Mouse (Mus musculus) midbrain, embryonic 10.5 days (tissue): ENCODE data around the gene Asb5. TPM values are rescaled to one million over a fixed set of nuclear protein-coding genes. Genes with fewer than 3 reads are reported as not detected.

Experiments used
- DNase-seq: peaks from one replicate; pipeline ENCODE4 v3.0.0-alpha.2; 2017; ENCODE audit warnings: low spot score
- H3K27ac ChIP-seq: fragments of 300-500 bp; sonication (generic); replicated peaks from 2 replicates; pipeline ENCODE4 v1.5.1; 2016; ENCODE audit warnings: mild to moderate bottlenecking
- H3K27me3 ChIP-seq: fragments of 300-500 bp; sonication (generic); 2 replicates; pipeline ENCODE4 v1.6.1; 2016; ENCODE audit warnings: low read depth, mild to moderate bottlenecking; ENCODE audit not compliant: poor library complexity, severe bottlenecking
- H3K36me3 ChIP-seq: fragments of 300-500 bp; sonication (generic); 2 replicates; pipeline ENCODE4 v1.6.1; 2016; ENCODE audit warnings: mild to moderate bottlenecking, moderate library complexity
- H3K4me1 ChIP-seq: fragments of 300-500 bp; sonication (generic); 2 replicates; pipeline ENCODE4 v1.6.1; 2016
- H3K4me3 ChIP-seq: fragments of 300-500 bp; sonication (generic); 2 replicates; pipeline ENCODE4 v1.5.1; 2016; ENCODE audit warnings: mild to moderate bottlenecking, moderate library complexity
- H3K9me3 ChIP-seq: fragments of 300-500 bp; sonication (generic); replicated peaks from 2 replicates; pipeline ENCODE4 v1.6.1; 2016; ENCODE audit warnings: mild to moderate bottlenecking
- WGBS: fragments of 180-500 bp; shearing (Covaris S2); methylation state at CpG from one replicate; pipeline ENCODE4 v1.1.7; 2016; 5-methylcytosine and 5-hydroxymethylcytosine counted together
- polyA plus RNA-seq: library from polyadenylated mRNA; unstranded; fragments of >200 nt; fragmentation: Nextera tagmentation; extraction: Ambion mirVana; gene quantifications from 2 replicates; pipeline ENCODE4 v1.2.1, GENCODE M21; 2016

The Asb5 gene
- polyA plus RNA-seq, result 3.7 and 7.1 TPM in 2 replicates

DNA sequence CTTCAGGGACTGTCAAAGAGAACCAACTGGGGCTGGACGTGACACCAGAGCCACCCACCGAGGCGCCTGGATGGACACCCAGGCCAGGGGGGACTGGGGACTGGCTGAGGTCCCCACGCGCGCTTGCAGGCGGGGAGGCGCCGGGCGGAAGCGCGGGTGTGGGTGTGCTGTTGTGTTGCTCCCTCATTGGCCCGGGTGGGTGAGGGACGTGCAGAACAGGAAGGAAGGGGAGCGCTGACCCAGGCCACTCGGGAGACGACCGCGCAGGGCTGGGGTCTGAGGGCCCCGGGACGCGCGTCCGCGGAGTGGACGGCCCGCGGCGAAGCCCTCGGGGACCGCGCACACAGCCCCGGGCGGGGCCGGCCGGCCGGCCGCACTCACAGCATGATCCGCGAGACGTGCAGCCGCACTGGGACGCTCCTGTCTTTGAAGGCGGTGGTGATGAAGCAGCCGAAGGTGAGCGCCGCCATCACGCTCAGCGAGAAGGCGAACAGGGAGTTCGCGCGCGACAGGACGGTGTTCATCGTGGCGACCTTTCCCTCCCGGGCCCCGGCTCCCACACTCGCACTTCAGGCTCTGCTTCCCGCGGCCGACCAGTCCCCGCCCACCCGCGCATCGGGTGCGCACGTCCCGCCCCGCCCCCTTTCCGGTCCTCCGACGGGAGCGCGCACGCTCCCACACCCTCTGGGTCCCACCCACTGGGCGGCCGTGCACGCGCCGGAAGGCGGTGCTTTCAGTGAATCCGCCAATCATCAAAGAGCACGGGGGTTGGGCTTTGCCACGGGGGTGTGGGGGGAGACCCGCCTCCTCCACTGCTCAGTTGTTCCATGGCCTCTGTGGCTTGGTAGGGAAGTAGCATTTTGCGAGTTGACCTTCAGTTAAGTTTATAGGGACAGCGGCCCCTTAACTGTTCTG, at the start of gene Asb5, which contains the start of gene Spcs3:
TSS of gene Asb5 (plus strand) at position 199 of the 915 bp plus-strand sequence.
TSS of gene Spcs3 (minus strand) at position 617 of the 915 bp plus-strand sequence.
- under 1% methylated on average over 89 of the region's 89 CpGs for WGBS
- peak; percentile 95 for DNase-seq

DNA sequence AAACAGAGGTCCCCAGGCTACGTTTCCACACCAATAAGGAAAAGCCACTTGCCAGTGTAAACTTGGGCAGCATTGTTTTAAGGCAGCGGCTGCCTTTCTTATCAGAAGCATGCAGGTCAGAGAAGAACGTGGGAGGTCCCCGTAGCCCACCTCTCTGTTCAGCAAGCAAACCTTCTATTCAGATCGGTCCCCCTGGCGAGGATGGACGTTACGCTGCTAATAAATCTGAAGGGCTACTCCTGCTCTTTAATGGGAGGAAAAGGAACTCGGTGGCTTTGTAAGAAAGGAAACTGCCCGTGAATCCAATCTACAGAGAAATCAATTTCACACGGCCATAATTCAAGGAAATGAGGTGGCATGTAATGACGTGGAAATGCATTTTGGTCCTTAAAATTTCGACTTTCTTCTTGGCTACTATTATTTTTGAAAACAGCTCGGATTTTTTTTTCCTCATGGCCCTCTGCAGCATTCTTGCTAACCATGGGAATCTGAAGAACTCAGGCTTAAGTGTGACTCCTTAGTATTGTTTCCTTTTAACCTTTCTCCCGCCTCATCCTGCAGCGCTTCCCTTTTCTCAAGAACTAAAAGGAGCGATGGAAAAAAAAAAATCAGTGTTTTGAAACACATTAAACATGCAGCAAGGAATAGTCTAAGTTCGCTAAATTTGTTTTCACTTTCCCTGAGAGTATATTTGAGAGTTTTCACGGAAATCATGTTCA, 42.7 kb upstream of the Asb5 start:
- no peak for DNase-seq
- Histone ChIP-seq H3K9me3 (no peaks in the 10 kb centered on the region), H3K27me3 (peaks cover 4% of the 10 kb centered on the region; the same call in 1 of the 2 replicates), H3K4me1 (0 out of 2 replicates have a peak, but pooled peaks cover 3% of the 10 kb centered on the region), H3K27ac (no peak overlapping the region), H3K36me3 (no peaks in the 10 kb centered on the region), H3K4me3 (peak overlapping the region; percentile 11; the same call in 1 of the 2 replicates)
- 57% methylated on average over 19 of the region's 19 CpGs for WGBS

More for the DNA sequence above, at the start of gene Asb5, which contains the start of gene Spcs3:
- Histone ChIP-seq H3K27me3 (no peaks in the 10 kb centered on the region), H3K27ac (peak within 1 kb of the TSS; percentile 95), H3K36me3 (peaks cover 24% of the 10 kb centered on the region), H3K9me3 (no peaks in the 10 kb centered on the region), H3K4me1 (peaks cover 22% of the 10 kb centered on the region), H3K4me3 (peak within 1 kb of the TSS; percentile 91)

DNA sequence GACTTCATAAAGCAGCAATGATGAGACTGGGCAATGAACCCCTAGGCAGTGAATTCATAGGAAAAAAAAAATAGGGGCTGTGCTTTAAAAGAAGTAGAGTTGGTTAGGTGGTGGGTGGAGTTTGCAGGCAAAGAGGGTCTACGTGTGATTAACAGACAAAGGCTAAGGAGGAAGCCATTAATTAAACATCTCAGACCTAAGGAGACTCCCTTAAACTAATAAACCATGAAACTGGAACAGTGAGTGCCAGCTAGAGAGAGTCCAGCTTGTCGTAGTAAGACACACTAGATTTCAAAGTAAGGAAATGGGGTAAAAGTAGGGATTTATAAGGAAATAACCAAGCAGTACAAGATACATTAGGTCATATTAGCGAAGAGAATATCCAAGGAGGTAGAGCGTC, 40.9 kb upstream of the Asb5 start:
- DNase-seq, result no peak
- H3K27ac ChIP-seq, result no peak overlapping the region
- peaks cover 12% of the 10 kb centered on the region for H3K27me3 ChIP-seq
- H3K36me3 ChIP-seq, result no peaks in the 10 kb centered on the region
- H3K4me3 ChIP-seq, result no peak overlapping the region
- 88% methylated on average over 4 of the region's 4 CpGs for WGBS
- no peaks in the 10 kb centered on the region for H3K9me3 ChIP-seq
- 0 out of 2 replicates have a peak, but pooled peaks cover 3% of the 10 kb centered on the region for H3K4me1 ChIP-seq

DNA sequence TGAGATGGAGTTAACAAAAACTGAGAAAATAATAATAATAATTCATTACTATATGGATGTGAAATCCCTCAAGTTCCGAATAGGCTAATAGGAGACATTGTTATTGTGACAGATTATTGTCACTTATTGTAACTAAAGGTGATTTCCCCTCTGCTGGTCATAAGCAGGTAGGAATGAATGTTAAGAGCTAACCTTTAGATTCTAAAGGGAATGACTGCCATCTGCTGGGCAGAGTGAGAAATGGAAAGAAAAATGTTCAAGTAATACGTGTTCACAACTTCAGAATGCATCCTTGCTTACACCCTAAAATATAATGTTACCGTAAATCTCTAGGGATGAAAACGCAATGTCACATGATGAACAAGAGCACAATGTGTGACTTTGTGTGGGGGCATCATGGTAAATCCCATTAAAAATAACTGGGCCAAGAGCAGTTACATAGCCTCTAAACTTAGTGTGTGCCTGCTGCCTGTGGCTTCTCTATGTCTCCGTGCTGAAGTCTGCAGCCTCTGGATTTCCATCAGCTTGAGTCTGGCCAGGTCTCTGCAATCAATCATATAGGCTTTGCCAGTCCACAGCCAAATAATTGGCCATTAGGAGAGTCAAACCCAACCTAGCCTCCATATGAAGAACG, 38.2 kb upstream of the Asb5 start:
- H3K27me3 ChIP-seq, result peaks cover 12% of the 10 kb centered on the region
- no peak overlapping the region for H3K4me3 ChIP-seq
- H3K4me1 ChIP-seq, result 0 out of 2 replicates have a peak, but pooled peaks cover 3% of the 10 kb centered on the region
- H3K9me3 ChIP-seq, result no peaks in the 10 kb centered on the region
- H3K36me3 ChIP-seq, result no peaks in the 10 kb centered on the region
- WGBS, result 28% methylated on average over 6 of the region's 6 CpGs
- DNase-seq, result no peak
- H3K27ac ChIP-seq, result no peak overlapping the region

DNA sequence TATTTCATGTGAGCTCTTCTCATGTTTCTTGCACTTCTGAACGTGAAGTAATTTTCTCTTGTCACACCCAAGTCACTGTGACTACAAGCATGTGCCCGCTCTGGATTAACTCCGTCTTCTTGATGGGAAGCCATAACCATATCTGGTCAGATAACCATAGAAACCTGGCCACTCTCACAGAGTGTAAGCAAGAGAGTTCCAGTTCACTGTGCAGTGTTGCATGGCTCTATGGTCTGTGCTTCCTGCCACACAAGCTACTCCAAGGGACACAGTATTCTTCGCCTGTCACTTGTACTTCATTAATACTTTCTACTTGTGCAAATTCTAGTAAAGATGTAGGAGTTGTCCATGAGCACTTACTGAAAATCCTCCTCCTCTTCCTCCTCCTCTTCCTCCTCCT, 37.4 kb upstream of the Asb5 start:
- H3K4me3 ChIP-seq, result no peak overlapping the region
- no peaks in the 10 kb centered on the region for H3K36me3 ChIP-seq
- DNase-seq, result no peak
- no peaks in the 10 kb centered on the region for H3K4me1 ChIP-seq
- H3K27me3 ChIP-seq, result peaks cover 12% of the 10 kb centered on the region
- 88% methylated on average over 4 of the region's 4 CpGs for WGBS
- no peak overlapping the region for H3K27ac ChIP-seq
- H3K9me3 ChIP-seq, result no peaks in the 10 kb centered on the region

DNA sequence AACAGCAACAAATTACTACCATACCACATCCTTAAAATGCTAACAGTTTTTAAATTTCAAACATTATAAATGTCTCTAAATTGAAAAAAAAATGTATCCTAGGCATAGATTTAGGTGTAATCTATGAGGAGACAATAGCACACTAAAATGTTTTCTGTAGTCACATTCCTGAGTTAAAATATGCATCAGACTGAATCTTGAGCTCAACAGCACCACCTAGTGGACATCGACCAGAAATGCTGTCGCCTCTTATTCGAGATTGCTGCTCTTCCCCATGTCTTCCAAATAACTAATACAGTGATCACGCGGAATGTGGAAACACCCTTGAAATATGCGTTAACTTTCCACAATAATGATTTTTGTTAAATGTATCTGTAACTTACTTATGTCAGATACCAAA, 36.3 kb upstream of the Asb5 start:
- Histone ChIP-seq H3K27ac (no peak overlapping the region), H3K9me3 (no peaks in the 10 kb centered on the region), H3K4me1 (no peaks in the 10 kb centered on the region), H3K27me3 (peaks cover 12% of the 10 kb centered on the region), H3K36me3 (no peaks in the 10 kb centered on the region), H3K4me3 (no peak overlapping the region)
- 17% methylated on average over 6 of the region's 6 CpGs for whole genome bisulfite sequencing
- peak; percentile 46 for DNase-seq

DNA sequence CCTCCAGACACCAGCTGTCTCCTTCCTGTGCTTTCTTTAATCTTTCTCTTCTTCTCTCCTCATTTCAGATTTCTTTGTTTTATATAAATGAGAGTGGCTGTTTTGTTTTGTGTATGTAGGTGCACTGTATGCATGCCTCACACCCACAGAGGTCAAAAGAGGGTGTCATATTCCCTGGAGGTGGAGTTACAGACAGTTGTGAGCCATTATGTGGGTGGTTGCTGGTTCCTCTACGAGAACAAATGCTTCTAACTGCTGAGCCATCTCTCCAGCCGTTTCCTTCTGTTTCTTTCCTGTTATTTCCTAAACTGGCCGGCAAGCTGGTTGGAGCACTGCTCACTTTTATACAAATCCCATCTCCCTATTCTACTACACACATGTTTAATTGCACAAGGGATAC, 35.5 kb upstream of the Asb5 start:
- H3K9me3 ChIP-seq, result no peaks in the 10 kb centered on the region

DNA sequence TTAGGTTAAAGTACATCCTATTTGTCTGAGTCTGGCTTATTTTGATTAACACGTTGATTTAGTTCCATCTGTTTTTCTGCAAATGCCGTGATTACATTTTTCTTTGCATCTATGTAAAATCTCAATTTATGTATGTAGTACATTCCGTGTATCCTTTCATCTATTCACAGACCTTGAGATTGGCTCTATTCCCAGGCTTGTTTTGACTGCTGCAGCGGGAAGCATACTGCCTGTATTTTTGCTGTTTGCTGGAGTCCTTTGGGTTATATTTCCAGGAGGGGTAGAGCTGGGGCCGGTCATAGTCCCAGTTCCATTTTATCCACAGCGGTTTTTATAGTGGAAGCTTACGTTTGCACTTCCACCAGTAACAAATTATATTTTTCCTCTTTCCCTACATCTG, 26.3 kb upstream of the Asb5 start:
- no peaks in the 10 kb centered on the region for H3K9me3 ChIP-seq
- H3K27ac ChIP-seq, result no peak overlapping the region
- no peak overlapping the region for H3K4me3 ChIP-seq
- no peaks in the 10 kb centered on the region for H3K27me3 ChIP-seq
- no peaks in the 10 kb centered on the region for H3K36me3 ChIP-seq
- WGBS, result 87% methylated on average over 7 of the region's 7 CpGs
- no peaks in the 10 kb centered on the region for H3K4me1 ChIP-seq
- no peak for DNase-seq

More for the DNA sequence above, 35.5 kb upstream of the Asb5 start:
- WGBS, result 63% methylated on average over 3 of the region's 3 CpGs
- Histone ChIP-seq H3K27ac (no peak overlapping the region), H3K36me3 (no peaks in the 10 kb centered on the region), H3K4me1 (no peaks in the 10 kb centered on the region), H3K4me3 (no peak overlapping the region), H3K27me3 (peaks cover 12% of the 10 kb centered on the region)
- no peak for DNase-seq

DNA sequence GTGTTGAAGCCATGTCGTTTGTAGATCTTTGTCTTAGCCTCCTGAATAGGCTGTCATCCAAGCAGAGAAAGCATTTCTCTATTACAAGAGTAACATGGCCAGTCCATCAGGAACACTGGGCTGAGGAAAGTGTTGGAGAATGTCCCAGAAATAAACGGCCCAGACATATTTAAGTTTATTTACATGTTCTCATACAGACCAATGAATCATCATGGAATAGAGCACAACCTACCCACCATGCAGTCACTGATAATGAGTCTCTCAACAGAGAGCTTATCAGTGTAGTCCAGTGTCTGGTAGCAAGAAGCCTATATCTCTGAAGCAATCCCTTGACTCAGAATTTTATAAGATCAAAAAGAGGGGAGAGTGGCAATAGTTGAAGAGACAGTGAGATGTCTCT, 24.3 kb upstream of the Asb5 start:
- Histone ChIP-seq H3K27me3 (no peaks in the 10 kb centered on the region), H3K36me3 (no peaks in the 10 kb centered on the region)
- 88% methylated on average over 2 of the region's 2 CpGs for WGBS

DNA sequence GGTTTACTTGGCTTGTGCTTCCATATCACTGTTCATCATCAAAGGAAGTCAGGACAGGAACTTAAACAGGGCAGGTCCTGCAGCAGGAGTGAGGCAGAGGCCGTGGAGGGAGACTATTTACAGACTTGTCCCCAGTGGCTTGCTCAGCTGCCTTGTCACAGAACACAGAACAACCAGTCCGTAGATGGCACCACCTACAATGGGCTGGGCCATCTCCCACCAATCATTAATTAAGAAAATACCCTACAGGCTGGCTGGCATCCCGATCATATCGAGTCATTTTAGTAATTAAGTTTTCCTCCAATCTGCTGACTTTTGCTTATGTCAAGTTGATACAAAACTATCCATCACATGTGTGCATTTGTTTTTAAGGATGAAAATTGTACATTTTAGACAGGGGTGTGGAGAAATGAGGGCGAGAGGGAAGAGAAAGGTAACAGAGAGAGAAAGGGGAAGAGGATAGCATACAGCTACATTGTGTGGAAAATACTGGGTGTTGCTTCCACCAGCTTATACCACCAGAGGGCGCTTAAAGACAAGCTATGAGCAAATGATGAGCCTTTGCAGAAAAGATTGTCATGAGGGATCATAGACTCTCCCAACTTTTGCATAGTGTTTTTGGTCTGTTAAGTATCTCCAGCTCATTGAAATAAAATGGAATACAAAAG, 21.8 kb upstream of the Asb5 start:
- Histone ChIP-seq H3K4me1 (peaks cover 12% of the 10 kb centered on the region), H3K4me3 (no peak overlapping the region)
- 33% methylated on average over 6 of the region's 6 CpGs for WGBS

More for the DNA sequence above, 24.3 kb upstream of the Asb5 start:
- Histone ChIP-seq H3K27ac (no peak overlapping the region), H3K4me1 (peaks cover 12% of the 10 kb centered on the region), H3K9me3 (no peaks in the 10 kb centered on the region), H3K4me3 (no peak overlapping the region)
- no peak for DNase-seq

DNA sequence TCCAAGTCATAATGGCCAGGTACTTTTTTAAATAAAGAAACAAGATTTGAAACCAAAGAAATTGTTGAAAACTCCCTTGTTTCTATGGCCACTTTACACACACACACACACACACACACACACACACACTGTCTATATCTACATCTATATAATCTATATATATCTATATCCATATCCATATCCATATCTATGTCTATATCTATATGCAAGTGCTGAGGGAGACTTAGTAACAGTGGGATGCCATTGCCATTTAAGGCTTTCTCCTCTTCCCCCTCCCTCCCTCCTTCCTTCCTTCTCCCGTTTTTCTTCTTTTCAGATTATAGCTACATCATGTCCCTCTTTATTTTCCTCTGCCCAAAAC, 21.3 kb upstream of the Asb5 start:
- Histone ChIP-seq H3K4me1 (peaks cover 12% of the 10 kb centered on the region), H3K4me3 (no peak overlapping the region), H3K27me3 (no peaks in the 10 kb centered on the region), H3K27ac (no peak overlapping the region), H3K9me3 (no peaks in the 10 kb centered on the region), H3K36me3 (no peaks in the 10 kb centered on the region)
- 40% methylated on average over 1 of the region's 1 CpGs for WGBS
- DNase-seq, result no peak

More for the DNA sequence above, 21.8 kb upstream of the Asb5 start:
- DNase-seq, result peak; percentile 68
- Histone ChIP-seq H3K27ac (no peak overlapping the region), H3K27me3 (no peaks in the 10 kb centered on the region), H3K36me3 (no peaks in the 10 kb centered on the region), H3K9me3 (no peaks in the 10 kb centered on the region)

DNA sequence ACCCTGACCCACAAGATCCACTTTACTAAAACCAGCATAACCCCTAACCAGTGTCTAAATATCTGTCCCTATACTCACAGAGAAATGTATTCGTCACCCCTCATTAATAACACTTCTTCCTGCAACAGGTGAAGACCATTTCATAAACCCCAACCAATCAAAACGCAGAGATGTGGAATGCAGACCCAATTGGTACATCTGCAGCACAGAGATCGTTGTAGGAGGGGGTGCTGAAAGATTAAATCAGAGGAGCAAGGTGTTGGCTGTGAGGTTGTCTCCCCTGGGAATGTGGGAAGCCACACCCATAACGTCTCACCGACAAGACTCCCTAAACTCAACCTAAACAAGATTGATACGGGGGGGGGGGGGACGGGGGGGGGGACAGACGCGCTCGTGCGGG, 20.6 kb upstream of the Asb5 start:
- DNase-seq, result no peak
- WGBS, result 6% methylated on average over 9 of the region's 11 CpGs
- peaks cover 12% of the 10 kb centered on the region for H3K4me1 ChIP-seq
- peak overlapping the region; percentile 63 for H3K27ac ChIP-seq
- no peaks in the 10 kb centered on the region for H3K9me3 ChIP-seq
- peak overlapping the region; percentile 53 for H3K4me3 ChIP-seq
- H3K36me3 ChIP-seq, result no peaks in the 10 kb centered on the region
- no peaks in the 10 kb centered on the region for H3K27me3 ChIP-seq
